ENCODE assay signal across 12 mouse cellular contexts in the genomic region with DNA sequence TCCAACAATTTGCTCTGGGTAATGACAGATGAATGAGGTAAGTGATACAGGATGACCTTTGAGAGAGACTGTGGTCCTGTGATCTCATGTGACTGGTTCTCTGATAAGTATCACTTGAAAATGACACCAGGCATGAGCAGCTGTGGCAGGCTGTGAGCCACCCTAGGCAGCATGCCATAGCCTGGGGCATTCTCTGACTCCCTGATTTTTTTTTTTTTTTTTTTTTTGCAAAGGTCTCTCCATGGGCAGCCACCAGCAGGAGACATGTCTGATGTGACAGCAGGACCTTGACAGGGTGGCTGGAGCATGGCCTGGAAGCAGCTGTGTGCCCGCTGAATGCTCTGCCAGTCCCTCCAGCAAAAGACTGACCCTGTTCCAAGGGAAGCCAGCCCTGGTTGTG.
A peak's percentile ranks its signal among the peaks of the same experiment; 100 is the strongest.
DNase-seq lines count a peak whose midpoint lies in the region; ATAC-seq and TF ChIP-seq lines count a peak whose summit lies in the region.
"Had no signal": no experiment of that assay in that cellular context is flagged by ENCODE, and none has a peak within 500 bp of the region (broad histone marks: within the 10 kb centered on the region; RNA-seq: fewer than 3 reads in every experiment).

No protein-coding gene starts in this region.

- 48% methylated on average over 1 of the region's 1 CpGs for WGBS in heart, embryonic 15.5 days
- 33% methylated on average over 1 of the region's 1 CpGs for WGBS in cerebellum, adult 2 months

- H3K9ac ChIP-seq in heart, embryonic 15.5 days: no peak overlapping the region

- H3K9me3 ChIP-seq in heart, embryonic 15.5 days (replicated peaks): no peaks in the 10 kb centered on the region

- peaks cover 19% of the 10 kb centered on the region for H3K4me1 ChIP-seq in heart, embryonic 15.5 days (replicated peaks)
- no peaks in the 10 kb centered on the region; the same call in 1 of the 2 replicates for H3K4me1 ChIP-seq in cerebellum, adult 2 months (ENCODE audit: control insufficient read depth, insufficient read depth, low read length)

- no peak overlapping the region for H3K4me2 ChIP-seq in heart, embryonic 15.5 days
- H3K4me2 ChIP-seq: midbrain, embryonic 11.5 days had no signal

- H3K27ac ChIP-seq in heart, embryonic 15.5 days: peak overlapping the region; percentile 90
- no peak overlapping the region for H3K27ac ChIP-seq in cerebellum, adult 2 months (ENCODE audit: insufficient read depth, low read length)

- no peaks in the 10 kb centered on the region for H3K27me3 ChIP-seq in heart, embryonic 15.5 days
- H3K27me3 ChIP-seq in cerebellum, adult 2 months (ENCODE audit: control insufficient read depth, insufficient read depth, low read length): no peaks in the 10 kb centered on the region; the same call in 1 of the 2 replicates

- no peak overlapping the region for H3K4me3 ChIP-seq in heart, embryonic 15.5 days
- H3K4me3 ChIP-seq in cerebellum, adult 2 months (replicated peaks; ENCODE audit: insufficient read depth, low read depth, low read length): no peak overlapping the region

- no peak for TF ChIP-seq CTCF in cerebellum, adult 2 months (IDR thresholded peaks at IDR 0.05; ENCODE audit: borderline replicate concordance, insufficient read depth, low read depth, low read length)

- H3K36me3 ChIP-seq in heart, embryonic 15.5 days: no peaks in the 10 kb centered on the region

- DNase-seq in adrenal gland, postnatal 14 days: peak; percentile 14
- no peak for DNase-seq in adrenal gland, postnatal 25 days
- DNase-seq in retina, postnatal 1 day: peak; percentile 67
- DNase-seq in retina, embryonic 14.5 days (ENCODE audit: low spot score): no peak
- DNase-seq in thymus, postnatal 25 days: no peak
- DNase-seq in cerebellum, adult 2 months: no peak
- DNase-seq in adrenal gland, adult 18-20 months (ENCODE audit: low spot score in 2 of 2): no peak
- DNase-seq: kidney, adult 18-20 months; lung, adult 2 months; right cerebral cortex, adult 18-20 months had no signal

- no peak for TF ChIP-seq POLR2A in cerebellum, adult 2 months (IDR thresholded peaks at IDR 0.05; ENCODE audit: borderline replicate concordance, insufficient read depth, low read length)

- peak; percentile 92 for ATAC-seq in heart, embryonic 15.5 days (replicated peaks; ENCODE audit: insufficient number of reproducible peaks, insufficient read depth, low FRiP score, low read depth)

Comparison
In these comparisons a context has a peak if more than half of its experiments do, and no peak if none do; other contexts are left out.
1. DNase-seq: peak in adrenal gland, postnatal 14 days (single experiment) and retina, postnatal 1 day (single experiment); none in adrenal gland, postnatal 25 days (single experiment), retina, embryonic 14.5 days (single experiment), thymus, postnatal 25 days (single experiment), cerebellum, adult 2 months (0 of 2) and adrenal gland, adult 18-20 months (0 of 2).